Mouse (Mus musculus) neutrophil, adult 5-6 weeks (primary cell): Measurements from ENCODE around the gene B230217C12Rik. TPM values are rescaled to one million over a fixed set of nuclear protein-coding genes. Genes with fewer than 3 reads are reported as not detected.

Experiments used
- ATAC-seq: fragments of 151-379, 151-347 bp; 2 replicates; pipeline ENCODE4 v1.8.0; 2017; ENCODE audit warnings: mild to moderate bottlenecking, moderate TSS enrichment; ENCODE audit not compliant: insufficient number of reproducible peaks, poor library complexity, low FRiP score, severe bottlenecking; ENCODE audit errors: extremely low read depth
- total RNA-seq: library from RNA; stranded (forward); fragments of 200-1000 nt; gene quantifications from 2 replicates; pipeline ENCODE4 v1.2.3, GENCODE M21; 2017

Gene B230217C12Rik
- total RNA-seq, 1 experiment from 2014 or later, result 0.47 TPM

- ATAC-seq, result no peak
Observed at GRCm38 (mm10) chr11:97808093-97808492, 32.5 kb upstream of the B230217C12Rik start.

DNA sequence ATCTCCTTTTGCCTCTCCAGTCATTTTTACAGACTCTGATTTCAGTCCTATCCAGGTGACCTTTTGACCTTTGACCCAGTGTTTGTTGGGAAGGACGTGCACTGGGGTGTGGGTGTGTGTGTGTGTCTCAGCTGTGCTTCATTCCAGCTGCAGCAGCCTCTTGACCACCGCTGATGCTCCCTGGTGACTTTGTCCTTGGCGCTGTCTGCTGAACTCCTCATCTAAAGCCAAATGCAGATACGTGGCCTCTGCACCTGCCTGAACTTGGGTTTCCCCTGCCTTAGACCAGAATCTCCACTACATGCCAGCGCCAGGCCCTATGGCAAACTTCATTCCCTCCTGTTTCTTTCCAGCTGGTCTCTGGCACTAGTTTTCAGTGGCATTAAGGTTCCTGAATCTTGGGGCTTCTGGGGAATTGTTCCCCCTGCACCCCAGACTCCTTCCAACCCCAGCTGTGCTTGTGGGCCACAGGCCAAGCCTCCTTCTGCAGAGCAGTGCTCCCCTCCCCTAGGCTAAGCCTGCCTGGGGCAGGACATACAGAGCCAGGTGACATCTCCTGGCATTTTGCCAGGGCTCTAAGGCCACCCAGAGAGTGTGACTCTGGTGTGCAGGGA lies 31.9 kb upstream of the B230217C12Rik start:
- no peak for ATAC-seq

DNA sequence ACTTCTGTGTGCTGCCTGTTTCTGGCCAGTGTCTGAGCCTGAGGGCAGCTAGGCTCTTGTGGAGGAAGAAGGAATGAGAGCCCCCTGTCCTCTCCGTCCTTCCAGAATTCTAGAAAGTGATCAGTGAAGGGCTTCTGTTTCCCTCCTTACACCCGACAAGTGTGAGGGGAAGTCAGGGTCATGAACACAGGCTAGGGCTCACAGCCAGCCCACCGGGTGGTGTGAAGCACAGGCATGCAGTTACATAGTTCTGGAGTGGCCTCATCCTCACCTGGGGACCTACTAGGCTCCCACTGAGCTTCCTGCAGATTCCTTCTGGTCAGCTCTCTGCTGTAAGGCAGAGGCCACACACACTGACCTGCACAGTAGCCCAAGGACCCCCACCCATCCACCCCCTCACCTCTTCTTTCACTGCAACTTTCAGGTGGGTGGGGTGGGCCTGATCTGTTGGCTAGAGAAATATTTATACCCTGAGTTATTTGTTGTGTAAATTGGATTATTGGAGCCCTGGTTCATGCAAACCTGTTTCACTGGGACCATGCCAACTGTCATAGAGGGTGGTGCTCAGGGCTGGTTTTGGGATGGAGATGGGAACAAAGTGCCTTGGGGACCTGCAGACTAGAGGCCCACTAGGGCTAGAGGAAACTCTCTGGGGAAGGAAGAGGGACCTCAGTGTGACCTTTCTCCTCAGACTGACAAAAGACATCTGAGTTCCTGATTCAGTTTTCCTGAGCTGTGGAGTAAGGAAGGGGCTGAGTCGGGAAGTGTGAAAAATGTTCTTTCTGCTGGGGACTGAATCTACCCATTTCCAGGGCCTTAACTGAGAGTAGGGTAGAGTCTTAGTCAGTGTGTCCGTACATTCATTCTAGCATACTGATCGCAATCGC lies 31.1 kb upstream of the B230217C12Rik start:
- no peak for ATAC-seq

GRCm38 (mm10) chr11:97810356-97810755 lies 30.2 kb upstream of the B230217C12Rik start:
- no peak for ATAC-seq

GRCm38 (mm10) chr11:97810970-97811369 lies 29.6 kb upstream of the B230217C12Rik start:
- ATAC-seq, result no peak

DNA sequence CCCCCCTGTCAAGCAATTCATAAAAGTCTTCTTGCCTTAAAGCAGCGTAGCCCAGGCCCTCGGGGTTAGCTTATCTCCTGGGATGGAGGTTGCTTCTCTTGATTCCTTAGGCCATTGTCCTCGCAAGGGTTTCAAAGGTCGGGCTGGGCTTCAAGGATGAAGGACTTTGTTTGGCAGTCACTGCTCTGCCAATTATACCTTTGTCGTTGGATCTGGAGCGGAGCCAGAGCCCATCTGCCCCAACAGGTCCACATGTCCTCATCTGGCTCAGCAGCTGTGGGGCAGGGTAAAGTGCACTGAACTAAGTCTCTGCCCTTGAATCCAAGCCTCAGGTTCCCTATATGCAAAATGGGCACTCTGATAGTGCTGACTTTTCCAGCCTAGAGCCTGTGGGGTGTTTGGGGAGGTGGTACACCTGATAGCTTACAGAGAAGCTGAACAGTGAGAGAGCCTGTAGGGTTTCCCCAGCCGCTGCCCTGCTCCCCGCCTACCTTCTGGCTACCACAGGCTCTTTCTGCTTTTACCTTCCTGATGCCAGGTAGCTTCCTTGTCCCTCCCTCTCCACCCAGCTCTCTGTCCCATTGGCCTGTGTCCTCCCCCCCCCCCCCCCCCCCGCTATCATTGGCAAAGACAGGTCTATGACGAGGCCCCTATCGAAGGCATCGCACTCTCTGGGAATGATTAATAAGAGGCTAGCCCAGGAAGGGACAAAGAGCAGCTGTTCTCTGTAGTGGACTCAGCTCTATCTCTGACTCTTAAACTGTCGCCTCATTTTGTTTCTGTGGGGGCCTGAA lies 28.8 kb upstream of the B230217C12Rik start:
- no peak for ATAC-seq

DNA sequence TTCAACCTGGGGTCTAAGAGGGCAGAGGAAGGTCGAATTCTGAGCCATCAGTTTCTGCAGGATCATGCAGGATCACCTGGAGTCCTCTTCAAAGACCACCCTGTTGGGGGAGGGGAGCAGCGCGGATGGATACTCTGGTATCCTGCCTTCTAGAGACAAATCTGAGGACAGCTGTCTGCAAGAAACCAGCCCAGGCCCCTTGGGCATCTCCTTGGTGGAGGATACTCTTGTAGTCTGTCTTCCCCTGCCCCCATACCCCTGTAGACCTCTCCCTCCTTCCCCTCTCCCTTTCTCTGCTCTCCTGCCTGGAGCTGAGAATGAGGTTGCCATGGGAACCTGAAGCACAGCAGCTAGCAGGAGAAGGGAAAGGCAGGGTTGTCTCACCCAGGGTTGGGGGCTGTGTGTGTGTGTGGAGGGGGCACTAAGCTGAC lies 28.1 kb upstream of the B230217C12Rik start:
- no peak for ATAC-seq

DNA sequence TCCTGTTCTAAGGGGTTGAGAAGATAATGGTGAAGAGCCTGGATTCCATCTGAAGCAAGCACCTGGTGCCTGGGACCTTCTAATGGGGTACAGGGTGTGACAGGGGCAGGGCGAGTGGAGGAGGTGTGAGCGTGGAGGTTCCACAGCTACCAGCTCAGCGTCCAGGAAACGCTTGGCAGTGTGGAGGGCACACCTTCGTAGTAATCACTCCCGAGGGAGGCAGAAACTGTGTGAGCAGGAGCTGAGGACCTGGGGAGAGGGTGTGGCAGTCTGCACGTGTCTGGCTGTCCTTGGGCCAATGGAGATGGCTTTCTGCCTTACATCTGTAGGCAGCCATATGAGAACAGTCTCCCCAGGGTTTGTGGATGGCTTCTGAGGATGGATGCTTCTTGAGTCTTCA lies 27.5 kb upstream of the B230217C12Rik start:
- ATAC-seq, result no peak

DNA sequence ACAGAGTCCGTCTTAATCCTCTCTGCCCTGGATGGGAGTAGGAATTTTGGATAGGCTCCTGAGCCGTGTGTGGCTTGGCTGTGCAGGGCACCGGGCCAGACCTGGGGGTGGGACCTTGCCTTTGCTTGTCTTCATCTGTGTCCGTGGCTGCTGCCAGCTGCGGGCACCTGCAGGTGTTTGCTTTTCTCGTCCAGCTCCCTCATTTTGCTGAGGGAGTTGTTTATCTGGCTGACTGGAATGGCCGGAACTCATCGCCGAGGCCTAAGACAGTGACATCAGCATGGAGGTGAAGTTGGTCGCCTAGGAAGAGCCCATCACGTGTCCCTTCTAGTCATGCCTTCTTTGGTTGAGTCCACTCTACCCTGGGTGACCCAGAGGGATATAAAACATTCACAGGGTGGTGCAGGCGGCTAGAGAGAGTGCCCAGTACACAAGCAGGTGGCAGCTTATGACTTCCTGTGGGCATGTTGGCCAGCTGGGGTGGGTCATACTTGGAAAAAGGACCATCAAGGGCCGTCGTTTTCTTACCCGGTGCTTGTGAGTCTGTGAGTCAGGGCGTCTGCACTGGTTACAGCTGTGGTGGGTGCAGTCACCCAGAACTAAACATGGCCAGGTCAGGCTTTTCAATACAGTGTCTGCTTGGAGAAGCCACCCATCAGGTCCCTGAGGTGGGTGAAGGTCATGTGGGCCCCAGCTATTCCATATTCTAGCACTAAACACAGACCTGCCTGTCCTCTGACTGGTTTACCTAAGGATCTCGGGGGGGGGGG lies 26.6 kb upstream of the B230217C12Rik start:
- no peak for ATAC-seq

- no peak for ATAC-seq
Observed at GRCm38 (mm10) chr11:97815736-97816135, 24.8 kb upstream of the B230217C12Rik start.

DNA sequence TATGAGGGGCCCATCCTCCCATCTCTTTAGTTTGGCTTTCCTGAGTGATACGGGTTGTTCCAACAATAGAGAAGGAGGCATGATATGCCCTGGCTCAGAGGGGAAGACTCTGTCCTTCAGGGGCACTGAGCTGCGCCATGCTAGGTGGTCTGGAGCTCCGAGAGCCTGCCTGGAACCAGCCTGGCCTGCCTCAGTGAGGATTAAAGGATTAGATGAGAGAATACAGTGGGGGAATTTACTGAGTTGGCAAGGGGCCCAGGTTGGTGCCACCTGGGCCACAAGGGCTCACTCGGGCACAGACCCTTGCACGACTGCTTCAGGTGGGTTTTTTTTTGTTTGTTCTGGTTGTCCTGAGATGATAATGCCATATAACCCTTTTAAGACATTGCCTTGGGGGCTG lies 24.4 kb upstream of the B230217C12Rik start:
- ATAC-seq, result no peak

GRCm38 (mm10) chr11:97816916-97817315 lies 23.7 kb upstream of the B230217C12Rik start:
- no peak for ATAC-seq

DNA sequence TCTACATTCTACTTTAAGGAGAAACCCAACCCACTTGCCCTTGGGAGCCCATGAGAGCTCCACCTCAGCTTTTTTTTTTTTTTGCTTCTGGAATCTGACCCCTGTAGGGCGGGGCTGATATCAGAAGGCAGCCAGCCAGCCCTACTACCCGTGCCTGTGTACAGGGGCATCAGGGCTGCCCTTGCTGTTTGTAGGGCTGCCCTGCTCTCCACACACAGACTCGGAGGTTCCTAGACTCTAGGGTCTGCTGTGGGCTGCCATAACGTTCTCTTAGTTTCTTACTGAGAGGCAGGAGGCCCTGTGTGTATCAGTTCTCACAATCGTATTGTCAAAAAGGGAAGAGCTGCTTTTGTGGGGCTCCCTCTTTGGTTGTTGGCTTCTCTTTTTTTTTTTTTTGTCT lies 23.2 kb upstream of the B230217C12Rik start:
- ATAC-seq, result no peak

DNA sequence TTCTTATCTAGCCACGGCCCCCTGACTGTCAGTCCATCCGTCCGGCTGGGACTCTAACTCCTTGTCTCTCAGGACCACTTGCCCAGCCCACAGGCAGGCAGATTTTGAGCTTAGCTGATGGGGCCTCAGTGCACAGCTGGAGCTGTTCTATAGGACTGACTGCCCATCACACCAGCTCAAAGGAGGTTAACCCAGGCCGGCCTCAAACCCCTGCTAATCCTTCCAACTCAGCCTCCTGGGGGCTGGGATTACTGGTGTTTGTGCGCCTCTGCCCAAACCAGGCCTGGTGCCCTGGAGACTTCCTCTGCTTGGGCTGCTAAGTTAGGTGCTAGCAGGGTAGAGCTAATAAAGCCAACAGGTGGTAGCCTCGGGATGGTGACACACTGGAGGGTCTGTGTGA lies 22.6 kb upstream of the B230217C12Rik start:
- no peak for ATAC-seq

DNA sequence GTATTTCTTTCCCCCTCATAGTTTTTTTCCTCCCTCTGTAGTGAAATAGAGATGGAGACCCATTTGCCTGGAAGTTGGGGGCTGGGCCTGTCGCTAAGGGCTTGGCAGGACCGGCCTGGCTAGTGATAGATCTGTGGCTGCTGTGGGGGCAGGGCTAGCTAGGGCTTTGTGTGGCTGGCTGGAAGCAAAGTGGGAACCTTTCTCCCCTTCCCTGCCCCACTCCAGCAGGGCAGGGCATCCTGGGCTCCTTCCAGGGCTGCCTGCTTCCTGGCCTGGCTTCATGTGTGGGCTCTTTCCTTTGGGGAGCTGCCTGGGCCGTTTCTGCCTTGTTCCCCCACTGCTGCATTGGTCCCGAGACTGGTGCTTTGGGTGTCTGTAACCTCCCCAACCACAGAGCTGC lies 22.0 kb upstream of the B230217C12Rik start:
- ATAC-seq, result no peak

DNA sequence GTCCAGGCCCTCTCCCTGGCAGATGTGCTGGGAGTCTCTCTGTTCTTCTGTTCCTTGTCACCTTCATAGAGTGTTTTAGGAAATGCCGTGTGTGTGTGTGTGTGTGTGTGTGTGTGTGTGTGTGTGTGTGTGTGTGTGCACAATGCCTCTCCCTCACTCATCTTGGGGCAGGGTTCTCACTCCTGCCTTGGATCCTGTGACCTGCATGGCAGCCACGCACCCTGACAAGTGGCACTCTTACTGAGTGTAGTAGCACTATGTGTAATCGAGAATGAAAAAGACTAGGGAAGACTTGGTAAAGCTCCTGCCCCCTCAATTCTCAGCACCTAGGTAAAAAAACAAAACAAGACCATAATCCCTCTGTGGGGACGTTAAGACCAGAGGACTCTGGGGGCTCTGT lies 21.5 kb upstream of the B230217C12Rik start:
- ATAC-seq, result no peak

DNA sequence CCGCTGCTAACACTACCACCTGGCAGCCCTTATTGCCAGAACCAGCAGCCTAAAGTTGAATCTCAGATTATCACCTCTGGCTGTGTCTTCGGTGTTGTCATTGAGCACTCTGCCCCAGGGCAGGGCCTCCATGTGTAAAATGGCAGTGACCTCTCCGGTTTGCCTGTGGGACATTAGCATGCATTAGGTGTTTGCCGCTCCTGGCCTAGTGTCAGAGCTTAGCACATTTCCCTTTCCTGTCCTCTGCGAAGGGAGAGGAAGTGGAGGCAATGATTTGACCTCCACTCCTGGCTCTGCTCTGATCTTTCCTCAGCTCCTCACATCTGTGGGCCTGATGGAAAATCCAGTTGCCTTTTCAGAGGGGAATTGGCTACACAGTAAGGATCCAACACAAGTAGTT lies 20.7 kb upstream of the B230217C12Rik start:
- ATAC-seq, result no peak

DNA sequence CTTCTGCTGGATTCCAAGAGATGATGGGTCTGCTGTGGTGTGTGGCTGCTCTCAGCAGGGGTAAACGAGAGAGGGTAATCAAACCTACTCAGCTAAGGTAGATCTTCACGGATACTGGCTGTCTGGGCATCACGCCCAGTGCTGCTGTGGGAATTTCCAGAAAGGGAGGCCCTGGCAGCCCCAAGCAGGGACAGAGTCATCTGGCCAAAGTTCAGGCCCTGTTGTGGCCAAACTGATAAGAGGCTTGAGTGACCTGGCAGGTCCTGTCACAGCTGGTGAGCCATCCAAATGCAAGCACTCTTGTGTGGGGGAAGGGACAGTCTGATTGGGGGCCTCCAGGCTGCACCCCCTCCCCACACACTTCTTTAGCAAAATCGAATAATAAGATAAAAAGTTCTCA lies 19.7 kb upstream of the B230217C12Rik start:
- no peak for ATAC-seq
